ENCODE assay signal across 9 mouse cellular contexts in the genomic region with DNA sequence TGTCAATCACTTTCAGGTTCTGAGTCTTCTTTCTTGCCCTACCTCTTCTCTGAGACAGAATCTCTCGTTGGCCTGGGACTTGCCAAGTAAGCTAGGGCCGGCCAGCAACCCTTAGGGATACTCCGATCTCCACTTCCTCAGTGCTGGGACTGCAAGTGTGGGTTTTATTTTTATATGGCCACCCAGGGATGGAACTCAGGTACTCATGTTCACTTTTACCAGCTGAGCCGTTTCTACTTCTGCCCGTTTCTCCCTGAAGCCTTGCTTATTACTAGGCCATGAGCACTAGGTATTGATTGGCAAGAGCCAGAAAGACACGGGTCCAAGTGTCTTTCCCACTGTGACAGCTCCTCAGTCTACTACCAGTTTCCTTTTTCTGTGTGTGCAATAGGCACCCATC. TPM values are rescaled to one million over a fixed set of nuclear protein-coding genes. Genes with fewer than 3 reads are reported as not detected.
DNase-seq lines count a peak whose midpoint lies in the region; ATAC-seq and TF ChIP-seq lines count a peak whose summit lies in the region.
"Had no signal": no experiment of that assay in that cellular context is flagged by ENCODE, and none has a peak within 500 bp of the region (broad histone marks: within the 10 kb centered on the region; RNA-seq: fewer than 3 reads in every experiment).

No protein-coding gene starts in this region.

- WGBS in kidney, embryonic 14.5 days = 84% methylated on average over 6 of the region's 6 CpGs
- 87% methylated on average over 6 of the region's 6 CpGs for WGBS in embryonic facial prominence, embryonic 11.5 days
- WGBS in hindbrain, postnatal 0 days = 83% methylated on average over 6 of the region's 6 CpGs
- 89% methylated on average over 6 of the region's 6 CpGs for WGBS in midbrain, postnatal 0 days

- peak overlapping the region; percentile 73; the same call in 1 of the 2 replicates for H3K27ac ChIP-seq in kidney, embryonic 14.5 days (ENCODE audit: low read depth, low read length)
- H3K27ac ChIP-seq in embryonic facial prominence, embryonic 11.5 days (replicated peaks; ENCODE audit: low read depth, low read length) = peak overlapping the region; percentile 39; the same call in 1 of the 2 replicates
- peak overlapping the region; percentile 87 for H3K27ac ChIP-seq in hindbrain, postnatal 0 days
- peak overlapping the region; percentile 89 for H3K27ac ChIP-seq in midbrain, postnatal 0 days (ENCODE audit: low read depth, low read length)

- no peak for TF ChIP-seq CTCF in hindbrain, postnatal 0 days (IDR thresholded peaks at IDR 0.05; ENCODE audit: low read depth)
- no peak for TF ChIP-seq CTCF in midbrain, postnatal 0 days (IDR thresholded peaks at IDR 0.05)

- peak overlapping the region; percentile 48; the same call in 1 of the 2 replicates for H3K9ac ChIP-seq in kidney, embryonic 14.5 days (ENCODE audit: low read depth, low read length)
- H3K9ac ChIP-seq in embryonic facial prominence, embryonic 11.5 days (replicated peaks; ENCODE audit: low read length) = peak overlapping the region; percentile 57
- peak overlapping the region; percentile 51; the same call in 1 of the 2 replicates for H3K9ac ChIP-seq in hindbrain, postnatal 0 days (replicated peaks; ENCODE audit: low read length)
- H3K9ac ChIP-seq in midbrain, postnatal 0 days (replicated peaks; ENCODE audit: low read length, poor library complexity, severe bottlenecking) = peak overlapping the region; percentile 53

- peak overlapping the region; percentile 85; the same call in 1 of the 2 replicates for H3K4me3 ChIP-seq in kidney, embryonic 14.5 days (ENCODE audit: low read length)
- no peak overlapping the region; the same call in 1 of the 2 replicates for H3K4me3 ChIP-seq in embryonic facial prominence, embryonic 11.5 days (ENCODE audit: low read depth, low read length)
- H3K4me3 ChIP-seq in hindbrain, postnatal 0 days (ENCODE audit: low read length) = peak overlapping the region; percentile 50
- H3K4me3 ChIP-seq in midbrain, postnatal 0 days (ENCODE audit: low read depth, low read length) = no peak overlapping the region

- H3K27me3 ChIP-seq in kidney, embryonic 14.5 days (ENCODE audit: control insufficient read depth, insufficient read depth, low read length) = no peaks in the 10 kb centered on the region
- no peaks in the 10 kb centered on the region for H3K27me3 ChIP-seq in embryonic facial prominence, embryonic 11.5 days (ENCODE audit: control insufficient read depth, insufficient read depth, low read length)
- H3K27me3 ChIP-seq in hindbrain, postnatal 0 days (ENCODE audit: insufficient read depth, low read length) = no peaks in the 10 kb centered on the region
- no peaks in the 10 kb centered on the region for H3K27me3 ChIP-seq in midbrain, postnatal 0 days (ENCODE audit: insufficient read depth, low read length)
- H3K27me3 ChIP-seq: Patski had no signal

- peaks cover 10% of the 10 kb centered on the region for H3K36me3 ChIP-seq in kidney, embryonic 14.5 days (ENCODE audit: control insufficient read depth, insufficient read depth, low read length)
- H3K36me3 ChIP-seq in embryonic facial prominence, embryonic 11.5 days (replicated peaks; ENCODE audit: control insufficient read depth, insufficient read depth, low read depth, low read length) = no peaks in the 10 kb centered on the region; the same call in 1 of the 2 replicates
- peaks cover 15% of the 10 kb centered on the region for H3K36me3 ChIP-seq in hindbrain, postnatal 0 days (ENCODE audit: insufficient read depth, low read length)
- H3K36me3 ChIP-seq in midbrain, postnatal 0 days (ENCODE audit: insufficient read depth, low read length) = peaks cover 19% of the 10 kb centered on the region

- DNase-seq in kidney, adult 8-10 months = no peak
- no peak for DNase-seq in embryonic facial prominence, embryonic 11.5 days (ENCODE audit: low spot score)
- DNase-seq in hindbrain, postnatal 0 days (ENCODE audit: low spot score) = no peak
- no peak for DNase-seq in midbrain, postnatal 0 days (ENCODE audit: low spot score)
- DNase-seq in gastrocnemius, postnatal 10 days = no peak
- DNase-seq in gastrocnemius, postnatal 4 days (ENCODE audit: low spot score in 2 of 2) = no peak
- no peak for DNase-seq in cerebellum, adult 9-11 months

- H3K4me1 ChIP-seq in kidney, embryonic 14.5 days (ENCODE audit: control insufficient read depth, insufficient read depth, low read length) = peaks cover 7% of the 10 kb centered on the region; the same call in 1 of the 2 replicates
- H3K4me1 ChIP-seq in embryonic facial prominence, embryonic 11.5 days (ENCODE audit: control insufficient read depth, insufficient read depth, low read length) = 0 out of 2 replicates have a peak, but pooled peaks cover 3% of the 10 kb centered on the region
- H3K4me1 ChIP-seq in hindbrain, postnatal 0 days (ENCODE audit: insufficient read depth, low read length) = peaks cover 5% of the 10 kb centered on the region
- peaks cover 4% of the 10 kb centered on the region; the same call in 1 of the 2 replicates for H3K4me1 ChIP-seq in midbrain, postnatal 0 days (ENCODE audit: insufficient read depth, low read length)

- H3K4me2 ChIP-seq in kidney, embryonic 14.5 days (replicated peaks; ENCODE audit: low read depth, low read length) = peak overlapping the region; percentile 83
- peak overlapping the region; percentile 80 for H3K4me2 ChIP-seq in embryonic facial prominence, embryonic 11.5 days (ENCODE audit: low read depth, low read length)
- H3K4me2 ChIP-seq in hindbrain, postnatal 0 days (ENCODE audit: low read depth, low read length) = peak overlapping the region; percentile 80
- H3K4me2 ChIP-seq in midbrain, postnatal 0 days (ENCODE audit: low read depth, low read length, poor library complexity, severe bottlenecking) = peak overlapping the region; percentile 49

- H3K9me3 ChIP-seq in kidney, embryonic 14.5 days (ENCODE audit: control insufficient read depth, low read length) = no peaks in the 10 kb centered on the region
- H3K9me3 ChIP-seq in embryonic facial prominence, embryonic 11.5 days (replicated peaks; ENCODE audit: control insufficient read depth, low read length) = no peaks in the 10 kb centered on the region
- no peaks in the 10 kb centered on the region for H3K9me3 ChIP-seq in hindbrain, postnatal 0 days (ENCODE audit: low read length)
- no peaks in the 10 kb centered on the region for H3K9me3 ChIP-seq in midbrain, postnatal 0 days (ENCODE audit: low read length)

- no peak for ATAC-seq in kidney, embryonic 14.5 days (ENCODE audit: low FRiP score, low TSS enrichment)
- ATAC-seq in embryonic facial prominence, embryonic 11.5 days (replicated peaks; ENCODE audit: insufficient number of reproducible peaks, low FRiP score, low TSS enrichment, low read depth) = no peak
- no peak for ATAC-seq in hindbrain, postnatal 0 days
- no peak for ATAC-seq in midbrain, postnatal 0 days (ENCODE audit: low FRiP score)

RNA-seq across cellular contexts. Expression of a gene that starts 0.7 kb away (rescaled TPM):
- 7.2 and 10.1 TPM in 2 replicates for polyA plus RNA-seq in kidney, embryonic 14.5 days (2014; fragmentation: Nextera tagmentation; extraction: Ambion mirVana)
- 5.5 and 8.0 TPM in 2 replicates for polyA plus RNA-seq in embryonic facial prominence, embryonic 11.5 days (2014; fragmentation: Nextera tagmentation; extraction: Ambion mirVana)
- total RNA-seq in hindbrain, postnatal 0 days (2014; rRNA removed) = 12.8 and 22.1 TPM in 2 replicates
- 7.5 and 7.9 TPM in 2 replicates for polyA plus RNA-seq in hindbrain, postnatal 0 days (2015; fragmentation: Nextera tagmentation; extraction: Ambion mirVana)
- total RNA-seq in midbrain, postnatal 0 days (2014; rRNA removed) = 11.5 and 15.3 TPM in 2 replicates
- 6.6 and 7.1 TPM in 2 replicates for polyA plus RNA-seq in midbrain, postnatal 0 days (2015; fragmentation: Nextera tagmentation; extraction: Ambion mirVana)
- total RNA-seq in gastrocnemius, postnatal 10 days (2021) = 1 to 10 TPM; 4.3 to 4.8 TPM
- total RNA-seq in gastrocnemius, postnatal 4 days (2021) = 1 to 10 TPM; 7.3 to 8.1 TPM

Comparison
In these comparisons a context has a peak if more than half of its experiments do, and no peak if none do; other contexts are left out.
1. H3K27ac ChIP-seq: peak in every context shown above with its lines; median percentile 89 in midbrain, postnatal 0 days; 87 in hindbrain, postnatal 0 days; 73 in kidney, embryonic 14.5 days; 39 in embryonic facial prominence, embryonic 11.5 days.
2. H3K4me3 ChIP-seq: peak in kidney, embryonic 14.5 days (single experiment) and hindbrain, postnatal 0 days (single experiment); none in embryonic facial prominence, embryonic 11.5 days (single experiment) and midbrain, postnatal 0 days (single experiment).
3. Peak in every context shown above with its lines, with median percentiles within 50 percentile points of each other: H3K4me2 ChIP-seq and H3K9ac ChIP-seq.